Mouse (Mus musculus) lung, postnatal 0 days (tissue): Measurements from ENCODE around the gene Nell1.

Source experiments
- CTCF ChIP-seq: IDR thresholded peaks from 2 replicates; pipeline ENCODE4 v1.5.1; 2016; ENCODE audit warnings: antibody characterized with exemption, mild to moderate bottlenecking
- EP300 ChIP-seq: IDR thresholded peaks from 2 replicates; pipeline ENCODE4 v1.6.1; 2016; ENCODE audit warnings: antibody characterized with exemption, mild to moderate bottlenecking, control low read depth

DNA sequence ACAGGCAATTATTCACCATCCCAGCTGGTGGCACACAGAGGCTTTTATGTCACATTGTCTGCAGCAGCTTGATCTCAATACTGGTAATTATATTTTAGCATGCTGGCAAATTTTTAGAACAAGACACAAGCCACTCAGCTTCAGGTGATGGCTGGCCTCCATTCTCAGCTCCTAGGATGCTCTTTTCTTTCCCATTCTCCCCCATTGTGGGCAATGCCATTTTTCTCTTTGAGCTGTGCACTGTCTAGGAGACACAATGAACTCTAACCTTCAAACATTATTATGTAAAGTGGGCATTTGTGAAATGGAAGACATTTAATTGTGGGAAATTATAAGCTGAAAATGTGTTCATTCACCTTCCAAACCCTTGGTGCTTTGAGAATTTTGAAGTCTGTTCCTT, 247.2 kb downstream of the Nell1 start:
- TF ChIP-seq CTCF (no peak), EP300 (no peak)
